Mouse (Mus musculus) C2C12 (cell line): ENCODE data around the gene 5730522E02Rik.

Experiments used
- CEBPB ChIP-seq: IDR thresholded peaks from one replicate; pipeline ENCODE4 v1.6.1; 2011; ENCODE audit warnings: low read depth, mild to moderate bottlenecking, control low read depth, moderate library complexity
- CTCF ChIP-seq: IDR thresholded peaks from one replicate; pipeline ENCODE4 v1.5.1; 2011; ENCODE audit not compliant: control insufficient read depth, insufficient read depth, insufficient read length
- FOSL1 ChIP-seq: IDR thresholded peaks from one replicate; pipeline ENCODE4 v1.8.0; 2011; ENCODE audit warnings: mild to moderate bottlenecking, low read length; ENCODE audit not compliant: poor library complexity, insufficient read depth, severe bottlenecking
- MAX ChIP-seq: IDR thresholded peaks from one replicate; pipeline ENCODE4 v1.6.1; 2011; ENCODE audit warnings: mild to moderate bottlenecking, control low read depth
- MYOD1 ChIP-seq: IDR thresholded peaks from one replicate; pipeline ENCODE4 v1.6.1; 2011; ENCODE audit warnings: low read depth; ENCODE audit not compliant: control insufficient read depth, insufficient read length
- MYOG ChIP-seq: IDR thresholded peaks from one replicate; pipeline ENCODE4 v1.6.1; 2011; ENCODE audit not compliant: control insufficient read depth, insufficient read length; ENCODE audit errors: extremely low read depth
- USF1 ChIP-seq: IDR thresholded peaks from one replicate; pipeline ENCODE4 v1.6.1; 2011; ENCODE audit warnings: low read depth, mild to moderate bottlenecking, control low read depth, moderate library complexity

GRCm38 (mm10) chr11:25770991-25771568 is 439.5 kb downstream of the 5730522E02Rik start:
- TF ChIP-seq CTCF (no peak), USF1 (no peak), MAX (no peak), CEBPB (no peak), FOSL1 (no peak), MYOD1 (no peak), MYOG (no peak)
